Mouse (Mus musculus) brain, embryonic 14.5 days (tissue): ENCODE measurements at regions not wholly inside any gene's neighbourhood (a gene's known extent, or its start where the extent isn't known, plus 50 kb on each side); places are given as distances from the start of the nearest gene placed in this dataset.

Experiments
- CTCF ChIP-seq: fragments of 200-500 bp; IDR thresholded peaks from 2 replicates; pipeline ENCODE4 v1.5.1; 2012; ENCODE audit warnings: inconsistent platforms, mild to moderate bottlenecking, moderate library complexity, borderline replicate concordance; ENCODE audit not compliant: insufficient read depth, insufficient read length; ENCODE audit errors: extremely low read depth
- POLR2A ChIP-seq: fragments of 200-500 bp; IDR thresholded peaks from 2 replicates; pipeline ENCODE4 v1.6.1; 2012; ENCODE audit warnings: mild to moderate bottlenecking, inconsistent platforms, borderline replicate concordance; ENCODE audit not compliant: poor library complexity, insufficient read depth, insufficient read length, severe bottlenecking; ENCODE audit errors: extremely low read depth

DNA sequence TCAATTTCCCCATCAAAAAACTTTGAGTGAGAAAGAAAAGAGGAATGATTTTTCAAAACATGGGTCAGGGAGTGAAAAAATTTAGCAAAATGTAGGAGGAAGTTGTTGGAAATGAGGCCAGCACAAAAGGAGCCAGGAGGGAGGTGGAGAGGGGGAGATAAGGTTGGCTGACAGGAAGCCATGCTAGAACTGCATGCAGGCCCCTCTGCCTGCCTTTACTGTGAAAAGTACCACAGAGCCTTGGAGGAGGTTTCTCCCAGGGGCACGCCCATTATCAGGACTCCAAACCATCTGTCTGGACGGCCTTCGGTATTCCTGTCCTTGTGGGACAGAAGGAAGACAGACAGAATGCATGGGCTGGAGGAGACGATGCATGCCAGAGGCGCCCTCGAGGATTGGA is 183.3 kb upstream of the Gm15217 start:
- TF ChIP-seq CTCF (no peak), POLR2A (no peak)
